Mouse (Mus musculus) hindbrain, embryonic 16.5 days (tissue): ENCODE measurements around the gene Mobp. TPM values are rescaled to one million over a fixed set of nuclear protein-coding genes. Genes with fewer than 3 reads are reported as not detected.
"Not testable (repeated sequence)": the region's sequence is repeated elsewhere in the genome, so short reads cannot be mapped to it uniquely, and the experiment has no call there.

Experiments
- ATAC-seq: fragments of 200-750 bp; cut with Nextera tagmentation; 2 replicates; pipeline ENCODE4 v1.8.0; 2017; ENCODE audit warnings: moderate TSS enrichment, moderate library complexity
- H3K27ac ChIP-seq: fragments of 300-500 bp; sonication (generic); 2 replicates; pipeline ENCODE4 v1.5.1; 2014; ENCODE audit warnings: low read depth, mild to moderate bottlenecking, control low read depth, low read length, moderate library complexity
- H3K27me3 ChIP-seq: fragments of 300-500 bp; sonication (generic); replicated peaks from 2 replicates; pipeline ENCODE4 v1.6.1; 2014; ENCODE audit warnings: low read length; ENCODE audit not compliant: control insufficient read depth, insufficient read depth
- H3K36me3 ChIP-seq: fragments of 300-500 bp; sonication (generic); 2 replicates; pipeline ENCODE4 v1.6.1; 2014; ENCODE audit warnings: mild to moderate bottlenecking, low read length, moderate library complexity, mixed read lengths; ENCODE audit not compliant: control insufficient read depth, insufficient read depth
- H3K4me1 ChIP-seq: fragments of 300-500 bp; sonication (generic); 2 replicates; pipeline ENCODE4 v1.6.1; 2014; ENCODE audit warnings: low read depth, low read length; ENCODE audit not compliant: control insufficient read depth, insufficient read depth
- H3K4me2 ChIP-seq: fragments of 300-500 bp; sonication (generic); 2 replicates; pipeline ENCODE4 v1.6.1; 2014; ENCODE audit warnings: mild to moderate bottlenecking, low read length, control low read depth, moderate library complexity
- H3K4me3 ChIP-seq: fragments of 300-500 bp; sonication (generic); 2 replicates; pipeline ENCODE4 v1.5.1; 2014; ENCODE audit warnings: mild to moderate bottlenecking, low read length, control low read depth, moderate library complexity
- H3K9ac ChIP-seq: fragments of 300-500 bp; sonication (generic); 2 replicates; pipeline ENCODE4 v1.6.1; 2014; ENCODE audit warnings: low read depth, mild to moderate bottlenecking, control low read depth, low read length, moderate library complexity
- H3K9me3 ChIP-seq: fragments of 300-500 bp; sonication (generic); 2 replicates; pipeline ENCODE4 v1.6.1; 2014; ENCODE audit warnings: mild to moderate bottlenecking, low read length, moderate library complexity; ENCODE audit not compliant: control insufficient read depth
- WGBS: fragments of 180-500 bp; shearing (Covaris S2); extraction: QIAGEN DNeasy Blood & Tissue Kit; methylation state at CpG from one replicate; pipeline ENCODE4 v1.1.7; 2014; 5-methylcytosine and 5-hydroxymethylcytosine counted together
- polyA plus RNA-seq: library from polyadenylated mRNA; unstranded; fragments of >200 nt; fragmentation: Nextera tagmentation; extraction: Ambion mirVana; gene quantifications from 2 replicates; pipeline ENCODE4 v1.2.1, GENCODE M21; 2015

The Mobp gene
- 0.20 and 0.21 TPM in 2 replicates for polyA plus RNA-seq

DNA sequence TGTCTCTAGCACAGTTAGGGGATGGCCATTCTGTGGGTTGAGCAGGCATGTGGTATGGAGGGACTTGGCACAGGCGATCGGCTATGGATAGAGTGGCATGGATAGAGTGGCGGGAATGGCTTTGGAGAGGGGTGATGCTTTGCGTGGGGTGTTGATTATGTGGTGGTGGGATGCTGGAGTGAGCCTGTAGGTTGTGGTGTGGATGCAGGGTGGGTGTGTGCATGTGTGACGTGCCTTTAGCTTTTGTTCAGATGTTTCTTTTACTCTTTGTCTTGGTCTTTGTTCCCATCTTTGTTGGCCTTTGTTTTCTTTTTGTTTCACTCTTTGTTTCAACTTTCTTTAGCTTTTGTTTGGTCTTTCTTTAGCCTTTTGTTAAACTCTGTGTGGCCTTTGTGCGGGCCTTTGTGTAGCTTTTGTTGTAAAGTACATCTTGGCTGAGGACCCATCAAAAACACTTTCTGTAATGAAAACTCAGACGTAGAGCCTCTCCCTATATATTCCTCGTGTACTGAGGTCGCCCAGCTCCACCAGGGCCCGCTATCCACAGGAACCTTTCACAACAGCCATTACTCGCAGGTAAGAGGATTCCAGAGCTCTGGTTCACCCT is at the start of gene Mobp:
Gene Mobp, plus strand, starts transcription at position 486 of the 607 bp plus-strand sequence.
- Histone ChIP-seq H3K4me3 (no peak within 1 kb of the TSS), H3K36me3 (no peaks in the 10 kb centered on the region), H3K4me1 (no peaks in the 10 kb centered on the region), H3K9ac (no peak within 1 kb of the TSS), H3K27ac (no peak within 1 kb of the TSS), H3K9me3 (no peaks in the 10 kb centered on the region), H3K4me2 (no peak within 1 kb of the TSS), H3K27me3 (no peaks in the 10 kb centered on the region)
- no peak for ATAC-seq
- WGBS, result 33% methylated on average over 11 of the region's 11 CpGs

DNA sequence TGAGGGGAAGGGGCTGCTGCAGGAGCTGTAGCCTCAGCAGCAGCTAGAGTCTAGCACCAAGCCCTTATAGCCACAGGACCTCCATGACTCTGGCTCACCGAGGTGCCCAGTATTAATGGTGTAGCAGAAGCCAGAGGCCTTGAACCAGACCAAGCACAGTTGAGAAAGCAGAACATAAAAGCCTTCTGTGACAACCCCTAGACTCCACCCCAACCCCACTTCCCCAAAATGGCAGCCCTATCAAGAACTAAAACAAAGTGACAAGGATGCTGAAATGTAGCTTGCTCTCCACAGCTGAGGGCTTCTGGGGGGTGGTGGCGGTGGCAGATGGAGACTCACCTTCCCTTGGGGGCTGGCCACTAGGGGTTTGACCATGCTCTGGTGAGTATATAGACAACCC is 48.3 kb upstream of the Mobp start:
- H3K36me3 ChIP-seq, result no peaks in the 10 kb centered on the region
- no peaks in the 10 kb centered on the region for H3K27me3 ChIP-seq
- no peak overlapping the region for H3K4me3 ChIP-seq
- H3K4me1 ChIP-seq, result no peaks in the 10 kb centered on the region
- H3K27ac ChIP-seq, result no peak overlapping the region
- no peak overlapping the region for H3K4me2 ChIP-seq
- 100% methylated on average over 2 of the region's 2 CpGs for WGBS
- no peak overlapping the region for H3K9ac ChIP-seq
- peaks cover 6% of the 10 kb centered on the region for H3K9me3 ChIP-seq
- no peak for ATAC-seq

DNA sequence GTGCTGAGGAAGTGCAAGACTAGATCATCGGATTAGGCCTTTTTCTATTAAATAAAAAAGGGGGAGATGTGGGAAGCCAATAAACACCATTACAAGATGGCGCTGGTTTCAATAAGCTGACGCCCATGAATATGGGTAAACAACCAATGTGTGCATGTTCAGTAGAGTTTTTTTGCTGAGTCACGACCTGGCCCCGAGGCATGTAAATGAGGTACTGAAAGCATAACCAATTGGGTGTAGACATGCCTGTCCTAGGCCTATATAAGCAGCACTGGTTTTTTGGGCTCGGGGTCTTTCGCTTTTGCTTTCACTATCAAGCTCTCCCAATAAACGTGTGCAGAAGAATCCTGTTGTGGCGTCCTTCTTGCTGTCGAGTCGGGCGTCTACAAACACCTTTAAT is 40.6 kb upstream of the Mobp start:
- H3K4me3 ChIP-seq, H3K9me3 ChIP-seq, H3K27ac ChIP-seq, ATAC-seq, H3K36me3 ChIP-seq, H3K4me1 ChIP-seq, H3K9ac ChIP-seq, H3K4me2 ChIP-seq, H3K27me3 ChIP-seq: not testable (repeated sequence)
- WGBS, result 95% methylated on average over 12 of the region's 12 CpGs

DNA sequence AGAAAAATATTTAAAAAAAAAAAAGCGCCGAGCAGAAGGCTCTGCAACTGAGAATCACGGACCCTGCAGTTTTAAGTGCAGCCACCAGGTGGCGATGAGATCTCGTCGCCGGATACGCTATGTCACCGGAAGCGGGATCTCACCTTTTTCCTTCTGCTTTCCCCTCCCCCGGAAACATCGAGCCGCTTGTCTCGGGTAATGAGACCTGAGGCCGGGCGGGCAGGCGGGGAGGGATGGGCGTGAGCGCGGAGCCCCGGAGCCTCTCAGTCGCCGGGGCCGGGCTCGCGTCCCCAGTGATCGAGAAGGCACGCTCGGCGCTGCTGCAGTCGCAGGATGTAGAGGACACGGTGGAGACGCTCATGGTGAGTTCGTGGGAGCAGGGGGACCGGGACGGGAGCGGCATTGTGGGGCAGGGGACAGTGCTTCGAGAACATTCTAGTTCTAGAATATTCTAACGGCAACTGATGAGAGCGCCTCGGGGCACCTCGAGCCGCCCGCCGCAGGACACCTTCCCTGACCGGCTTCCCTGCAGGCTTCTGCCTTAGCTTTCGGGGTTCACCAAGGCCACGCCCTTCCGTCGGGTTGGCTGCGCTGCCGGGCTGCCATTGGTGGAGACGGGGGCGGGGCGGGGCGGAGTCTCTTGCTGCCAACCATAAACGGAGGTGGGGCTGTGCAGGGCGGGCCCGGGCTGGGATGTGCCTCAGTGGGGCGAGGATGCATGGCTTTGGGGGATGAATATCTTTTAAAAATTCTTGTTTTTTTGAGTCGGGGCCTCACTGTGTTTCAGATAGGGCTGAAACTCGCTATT is 39.1 kb upstream of the Mobp start, which contains the start of gene Slc25a38:
Gene Slc25a38, plus strand, starts transcription at position 164 of the 808 bp plus-strand sequence.
- Histone ChIP-seq H3K27me3 (no peaks in the 10 kb centered on the region), H3K27ac (peak within 1 kb of the TSS; percentile 97), H3K36me3 (no peaks in the 10 kb centered on the region), H3K4me1 (no peaks in the 10 kb centered on the region; the same call in 1 of the 2 replicates), H3K9ac (peak within 1 kb of the TSS; percentile 90), H3K9me3 (no peaks in the 10 kb centered on the region), H3K4me2 (peak within 1 kb of the TSS; percentile 72), H3K4me3 (peak within 1 kb of the TSS; percentile 90)
- peak; percentile 97 for ATAC-seq
- WGBS, result under 1% methylated on average over 58 of the region's 62 CpGs

DNA sequence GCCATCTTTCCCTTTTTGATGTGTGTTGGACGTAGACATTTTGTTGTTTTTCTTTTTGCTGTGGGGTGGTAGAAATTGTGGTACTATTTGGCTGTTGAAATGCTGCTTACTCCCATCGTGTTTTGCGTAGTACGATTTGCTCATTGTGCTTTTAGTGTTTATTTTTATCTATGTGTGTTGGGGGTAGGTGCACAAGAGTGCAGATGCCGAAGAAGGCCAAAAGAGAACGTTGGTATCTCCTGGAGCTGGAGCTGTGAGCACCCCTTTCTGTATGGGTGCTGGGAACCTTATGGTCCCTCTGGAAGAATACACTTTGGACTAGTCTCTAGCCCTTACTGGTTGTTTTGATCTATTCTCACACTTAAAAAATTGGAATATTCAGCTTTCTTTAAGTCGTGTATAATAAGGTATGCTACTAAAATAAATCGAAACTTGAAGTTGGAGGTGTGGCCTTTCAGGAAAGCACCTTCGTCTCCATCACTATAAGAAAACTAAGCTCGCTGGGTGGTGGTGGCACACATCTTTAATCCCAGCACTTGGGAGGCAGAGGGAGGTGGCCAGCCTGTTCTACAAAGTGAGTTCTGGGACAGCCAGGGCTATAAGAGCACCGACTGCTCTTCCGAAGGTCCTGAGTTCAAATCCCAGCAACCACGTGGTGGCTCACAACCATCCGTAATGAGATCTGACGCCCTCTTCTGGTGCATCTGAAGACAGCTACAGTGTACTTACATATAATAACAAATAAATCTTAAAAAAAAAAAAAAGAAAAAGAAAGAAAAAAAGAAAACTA is 38.2 kb upstream of the Mobp start:
- Histone ChIP-seq H3K4me1 (no peaks in the 10 kb centered on the region; the same call in 1 of the 2 replicates), H3K9ac (peak overlapping the region; percentile 90), H3K27ac (peak overlapping the region; percentile 97), H3K36me3 (no peaks in the 10 kb centered on the region), H3K4me2 (peak overlapping the region; percentile 72), H3K4me3 (peak overlapping the region; percentile 90), H3K27me3 (no peaks in the 10 kb centered on the region), H3K9me3 (no peaks in the 10 kb centered on the region)
- no peak for ATAC-seq
- WGBS, result 78% methylated on average over 15 of the region's 15 CpGs

DNA sequence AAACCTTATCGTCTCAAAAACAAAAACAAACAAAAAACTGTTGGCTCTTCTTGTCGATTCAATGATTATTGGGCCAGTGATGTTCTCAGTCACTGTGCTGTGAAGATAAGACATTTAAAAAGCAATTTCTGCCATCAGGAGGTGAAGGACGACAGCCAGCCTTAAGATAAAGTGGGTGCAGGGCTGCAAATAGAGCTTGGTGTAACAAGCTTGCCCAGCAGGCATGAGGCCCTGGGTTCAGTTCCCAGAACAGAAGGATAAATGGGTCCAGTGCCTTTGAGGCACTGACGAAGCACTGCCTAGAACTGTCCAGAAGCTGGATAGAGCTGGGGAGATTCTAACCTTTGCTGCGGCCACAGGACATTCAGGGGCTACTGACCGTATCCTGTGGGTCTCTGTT is 37.0 kb upstream of the Mobp start:
- no peak for ATAC-seq
- Histone ChIP-seq H3K27ac (no peak overlapping the region), H3K27me3 (no peaks in the 10 kb centered on the region), H3K4me2 (no peak overlapping the region), H3K9me3 (no peaks in the 10 kb centered on the region), H3K36me3 (no peaks in the 10 kb centered on the region; the same call in 1 of the 2 replicates), H3K4me1 (no peaks in the 10 kb centered on the region; the same call in 1 of the 2 replicates), H3K4me3 (no peak overlapping the region), H3K9ac (no peak overlapping the region)
- WGBS, result 94% methylated on average over 6 of the region's 6 CpGs

DNA sequence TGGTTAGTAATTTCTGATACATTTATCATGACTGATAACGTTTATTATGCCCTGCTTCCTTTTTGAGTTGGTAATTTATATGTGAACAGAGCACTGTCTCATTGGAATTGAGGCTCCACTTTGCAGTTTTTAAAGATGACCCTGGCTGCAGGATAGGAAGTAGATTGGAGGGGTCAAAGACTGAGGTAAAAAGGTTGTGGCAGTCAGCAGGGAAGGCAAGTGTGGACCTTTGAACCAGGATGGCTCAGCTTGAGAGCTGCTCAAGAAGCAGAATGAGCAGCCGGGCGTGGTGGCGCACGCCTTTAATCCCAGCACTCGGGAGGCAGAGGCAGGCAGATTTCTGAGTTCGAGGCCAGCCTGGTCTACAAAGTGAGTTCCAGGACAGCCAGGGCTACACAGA is 36.1 kb upstream of the Mobp start:
- Histone ChIP-seq H3K36me3 (peaks cover 3% of the 10 kb centered on the region), H3K9me3 (no peaks in the 10 kb centered on the region), H3K9ac (no peak overlapping the region), H3K4me3 (no peak overlapping the region), H3K27ac (no peak overlapping the region), H3K27me3 (no peaks in the 10 kb centered on the region), H3K4me1 (no peaks in the 10 kb centered on the region; the same call in 1 of the 2 replicates), H3K4me2 (no peak overlapping the region)
- no peak for ATAC-seq
- WGBS, result 90% methylated on average over 7 of the region's 7 CpGs

DNA sequence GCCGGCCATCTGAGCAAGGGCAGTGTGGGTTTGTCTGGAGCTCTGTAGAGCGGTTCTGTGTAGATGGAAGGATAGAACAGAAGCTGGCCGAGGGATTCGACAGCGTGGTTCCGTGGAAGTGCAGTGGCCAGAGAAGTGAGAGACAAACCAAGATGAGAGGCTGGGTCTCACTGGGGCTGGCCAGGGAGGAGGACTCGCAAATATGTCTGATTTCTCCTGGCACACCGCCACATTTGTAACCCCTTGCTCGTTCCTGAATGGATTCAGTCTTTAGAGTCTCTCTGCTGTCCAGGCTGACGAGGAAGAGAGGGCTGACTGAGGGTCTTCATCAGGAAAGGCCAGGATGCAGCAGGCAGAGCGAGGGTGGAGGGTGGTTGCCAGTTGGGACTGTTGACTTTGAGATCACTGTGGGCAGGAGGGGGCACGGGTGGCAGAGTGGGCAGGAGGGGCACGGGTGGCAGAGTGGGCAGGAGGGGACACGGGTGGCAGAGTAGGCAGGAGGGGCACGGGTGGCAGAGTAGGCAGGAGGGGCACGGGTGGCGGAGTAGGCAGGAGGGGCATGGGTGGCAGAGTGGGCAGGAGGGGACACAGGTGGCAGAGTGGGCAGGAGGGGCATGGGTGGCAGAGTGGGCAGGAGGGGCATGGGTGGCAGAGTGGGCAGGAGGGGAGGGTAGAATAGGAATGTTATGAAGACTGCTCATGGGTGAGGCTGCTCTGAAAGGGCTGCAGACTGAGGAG is 35.3 kb upstream of the Mobp start:
- Histone ChIP-seq H3K27ac (no peak overlapping the region), H3K36me3 (peaks cover 6% of the 10 kb centered on the region), H3K27me3 (no peaks in the 10 kb centered on the region), H3K4me3 (no peak overlapping the region), H3K4me1 (no peaks in the 10 kb centered on the region; the same call in 1 of the 2 replicates), H3K9me3 (no peaks in the 10 kb centered on the region), H3K4me2 (no peak overlapping the region), H3K9ac (no peak overlapping the region; the same call in 1 of the 2 replicates)
- no peak for ATAC-seq
- 87% methylated on average over 17 of the region's 17 CpGs for WGBS
